Mouse (Mus musculus) G1E (cell line): Measurements from ENCODE around the gene Il17re.

Source experiments
- CTCF ChIP-seq: IDR thresholded peaks from 2 replicates; pipeline ENCODE4 v1.5.1; 2012; ENCODE audit warnings: low read depth, low read length, inconsistent platforms, mixed read lengths
- GATA2 ChIP-seq: IDR thresholded peaks from 2 replicates; pipeline ENCODE4 v1.6.1; 2012; ENCODE audit warnings: low read depth, low read length, inconsistent platforms, borderline replicate concordance

- TF ChIP-seq CTCF, result no peak
- TF ChIP-seq GATA2, result no peak
Observed at GRCm38 (mm10) chr6:113477353-113477752, 19.1 kb downstream of the Il17re start.
